Mouse (Mus musculus) hindbrain, embryonic 11.5 days (tissue): ENCODE results near the gene Ppig. TPM values are rescaled to one million over a fixed set of nuclear protein-coding genes. Genes with fewer than 3 reads are reported as not detected.
"Not testable (repeated sequence)": the region's sequence is repeated elsewhere in the genome, so short reads cannot be mapped to it uniquely, and the experiment has no call there.

ENCODE experiments used
- ATAC-seq: fragments of 200-750 bp; cut with Nextera tagmentation; 2 replicates; pipeline ENCODE4 v1.8.0; 2017; ENCODE audit warnings: mild to moderate bottlenecking, moderate TSS enrichment, moderate library complexity; ENCODE audit not compliant: low FRiP score
- DNase-seq: peaks from one replicate; pipeline ENCODE4 v3.0.0-alpha.2; 2015; ENCODE audit warnings: low spot score
- H3K27ac ChIP-seq: fragments of 300-500 bp; sonication (generic); 2 replicates; pipeline ENCODE4 v1.5.1; 2014; ENCODE audit warnings: mild to moderate bottlenecking, low read depth, low read length
- H3K27me3 ChIP-seq: fragments of 300-500 bp; sonication (generic); 2 replicates; pipeline ENCODE4 v1.6.1; 2014; ENCODE audit warnings: mild to moderate bottlenecking, low read length, moderate library complexity, mixed read lengths; ENCODE audit not compliant: control insufficient read depth, insufficient read depth
- H3K36me3 ChIP-seq: fragments of 300-500 bp; sonication (generic); 2 replicates; pipeline ENCODE4 v1.6.1; 2014; ENCODE audit warnings: mild to moderate bottlenecking, low read length, moderate library complexity, mixed read lengths; ENCODE audit not compliant: control insufficient read depth, insufficient read depth
- H3K4me1 ChIP-seq: fragments of 300-500 bp; sonication (generic); replicated peaks from 2 replicates; pipeline ENCODE4 v1.6.1; 2014; ENCODE audit warnings: low read length, mixed read lengths; ENCODE audit not compliant: control insufficient read depth, insufficient read depth
- H3K4me2 ChIP-seq: fragments of 300-500 bp; sonication (generic); replicated peaks from 2 replicates; pipeline ENCODE4 v1.6.1; 2014; ENCODE audit warnings: mild to moderate bottlenecking, low read depth, low read length
- H3K4me3 ChIP-seq: fragments of 300-500 bp; sonication (generic); 2 replicates; pipeline ENCODE4 v1.5.1; 2014; ENCODE audit warnings: low read depth, low read length
- H3K9ac ChIP-seq: fragments of 300-500 bp; sonication (generic); 2 replicates; pipeline ENCODE4 v1.6.1; 2014; ENCODE audit warnings: low read depth, low read length
- H3K9me3 ChIP-seq: fragments of 300-500 bp; sonication (generic); 2 replicates; pipeline ENCODE4 v1.6.1; 2016; ENCODE audit warnings: low read length; ENCODE audit not compliant: control insufficient read depth
- WGBS: fragments of 180-500 bp; shearing (Covaris S2); extraction: QIAGEN DNeasy Blood & Tissue Kit; methylation state at CpG from one replicate; pipeline ENCODE4 v1.1.7; 2014; 5-methylcytosine and 5-hydroxymethylcytosine counted together
- polyA plus RNA-seq: library from polyadenylated mRNA; unstranded; fragments of >200 nt; fragmentation: Nextera tagmentation; extraction: Ambion mirVana; gene quantifications from 2 replicates; pipeline ENCODE4 v1.2.1, GENCODE M21; 2014

Ppig gene
- polyA plus RNA-seq = 139 and 140 TPM in 2 replicates

DNA sequence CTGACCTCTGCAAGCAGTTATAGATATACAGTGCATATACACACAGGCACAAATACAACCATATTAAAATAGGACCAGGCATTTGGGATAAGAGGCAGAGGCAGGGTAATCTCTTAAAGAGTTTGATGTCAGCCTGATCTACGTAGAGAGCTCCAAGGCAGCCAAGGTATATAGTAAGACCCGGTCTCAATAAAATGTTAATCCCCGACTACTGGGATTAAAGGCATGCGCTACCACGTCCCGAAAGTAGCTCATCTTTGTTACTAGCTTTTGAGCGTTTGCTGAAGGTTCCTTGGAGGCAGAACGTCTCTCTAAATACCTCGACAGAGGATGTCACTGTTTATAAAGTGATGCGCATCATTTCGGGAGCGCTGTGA lies at the start of gene Ppig:
Gene Ppig (plus strand): TSS at position 273 of the 377 bp plus-strand sequence.
- ATAC-seq (peak; percentile 52), DNase-seq (no peak)
- 6% methylated on average over 12 of the region's 12 CpGs for WGBS
- Histone ChIP-seq H3K9ac (peak within 1 kb of the TSS; percentile 86), H3K4me3 (peak within 1 kb of the TSS; percentile 96), H3K4me1 (no peaks in the 10 kb centered on the region), H3K36me3 (no peaks in the 10 kb centered on the region), H3K27me3 (no peaks in the 10 kb centered on the region), H3K9me3 (no peaks in the 10 kb centered on the region), H3K27ac (peak within 1 kb of the TSS; percentile 72), H3K4me2 (peak within 1 kb of the TSS; percentile 74)

- WGBS = 77% methylated on average over 5 of the region's 5 CpGs
- no peak for ATAC-seq
These were observed 48.6 kb upstream of the Ppig start for GRCm38 (mm10) chr2:69673723-69674122.

GRCm38 (mm10) chr2:69675266-69675665 lies 47.1 kb upstream of the Ppig start:
- WGBS = 77% methylated on average over 9 of the region's 9 CpGs
- no peak overlapping the region for H3K27ac ChIP-seq
- H3K4me1 ChIP-seq = no peaks in the 10 kb centered on the region
- DNase-seq = no peak
- no peaks in the 10 kb centered on the region for H3K9me3 ChIP-seq
- no peak overlapping the region for H3K9ac ChIP-seq
- ATAC-seq = no peak
- no peak overlapping the region for H3K4me2 ChIP-seq
- no peak overlapping the region for H3K4me3 ChIP-seq
- H3K36me3 ChIP-seq = no peaks in the 10 kb centered on the region
- no peaks in the 10 kb centered on the region for H3K27me3 ChIP-seq

More at GRCm38 (mm10) chr2:69673723-69674122, 48.6 kb upstream of the Ppig start:
- H3K9me3 ChIP-seq = no peaks in the 10 kb centered on the region
- H3K4me1 ChIP-seq = no peaks in the 10 kb centered on the region
- H3K27me3 ChIP-seq = no peaks in the 10 kb centered on the region
- H3K36me3 ChIP-seq = no peaks in the 10 kb centered on the region
- no peak overlapping the region for H3K9ac ChIP-seq
- DNase-seq = no peak
- H3K4me3 ChIP-seq = no peak overlapping the region
- H3K4me2 ChIP-seq = no peak overlapping the region
- H3K27ac ChIP-seq = no peak overlapping the region

GRCm38 (mm10) chr2:69676713-69677112 lies 45.6 kb upstream of the Ppig start:
- H3K36me3 ChIP-seq = no peaks in the 10 kb centered on the region
- no peak for ATAC-seq
- no peaks in the 10 kb centered on the region for H3K9me3 ChIP-seq
- H3K9ac ChIP-seq = no peak overlapping the region
- no peaks in the 10 kb centered on the region for H3K4me1 ChIP-seq
- no peak overlapping the region for H3K4me3 ChIP-seq
- no peaks in the 10 kb centered on the region for H3K27me3 ChIP-seq
- 63% methylated on average over 2 of the region's 2 CpGs for WGBS
- no peak overlapping the region for H3K4me2 ChIP-seq
- no peak for DNase-seq
- no peak overlapping the region for H3K27ac ChIP-seq

DNA sequence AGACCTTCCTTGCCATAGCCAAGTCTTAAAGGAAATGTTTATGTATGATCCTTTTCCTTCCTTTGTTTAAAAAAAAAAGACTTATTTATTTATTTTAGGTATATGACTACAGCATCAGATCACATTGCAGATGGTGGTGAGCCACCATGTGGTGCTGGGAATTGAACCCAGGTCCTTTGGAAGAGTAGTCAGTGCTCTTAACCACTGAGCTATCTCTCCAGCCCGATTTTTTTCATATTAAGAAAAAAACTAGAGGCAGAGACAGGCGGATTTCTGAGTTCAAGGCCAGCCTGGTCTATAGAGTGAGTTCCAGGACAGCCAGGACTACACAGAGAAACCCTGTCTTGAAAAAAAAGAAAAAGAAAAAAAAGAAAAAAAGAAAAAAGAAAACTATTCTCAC lies 45.1 kb upstream of the Ppig start:
- ATAC-seq, H3K27me3 ChIP-seq, H3K4me3 ChIP-seq, H3K27ac ChIP-seq, H3K9ac ChIP-seq, H3K4me2 ChIP-seq, H3K9me3 ChIP-seq, DNase-seq, H3K36me3 ChIP-seq, H3K4me1 ChIP-seq: not testable (repeated sequence)
- WGBS = 93% methylated on average over 2 of the region's 2 CpGs

GRCm38 (mm10) chr2:69679990-69680389 lies 42.4 kb upstream of the Ppig start:
- no peaks in the 10 kb centered on the region for H3K4me1 ChIP-seq
- H3K4me2 ChIP-seq = no peak overlapping the region
- no peak overlapping the region for H3K27ac ChIP-seq
- H3K36me3 ChIP-seq = no peaks in the 10 kb centered on the region
- H3K9ac ChIP-seq = no peak overlapping the region
- ATAC-seq (no peak), DNase-seq (no peak)
- no peaks in the 10 kb centered on the region for H3K9me3 ChIP-seq
- no peaks in the 10 kb centered on the region for H3K27me3 ChIP-seq
- WGBS = 65% methylated on average over 6 of the region's 6 CpGs
- no peak overlapping the region for H3K4me3 ChIP-seq

GRCm38 (mm10) chr2:69681931-69682330 lies 40.4 kb upstream of the Ppig start:
- no peak for DNase-seq
- Histone ChIP-seq H3K4me1 (no peaks in the 10 kb centered on the region), H3K9ac (no peak overlapping the region), H3K4me3 (no peak overlapping the region), H3K27ac (no peak overlapping the region), H3K27me3 (no peaks in the 10 kb centered on the region), H3K9me3 (no peaks in the 10 kb centered on the region), H3K36me3 (no peaks in the 10 kb centered on the region), H3K4me2 (no peak overlapping the region)
- ATAC-seq = no peak
- 97% methylated on average over 4 of the region's 4 CpGs for WGBS

DNA sequence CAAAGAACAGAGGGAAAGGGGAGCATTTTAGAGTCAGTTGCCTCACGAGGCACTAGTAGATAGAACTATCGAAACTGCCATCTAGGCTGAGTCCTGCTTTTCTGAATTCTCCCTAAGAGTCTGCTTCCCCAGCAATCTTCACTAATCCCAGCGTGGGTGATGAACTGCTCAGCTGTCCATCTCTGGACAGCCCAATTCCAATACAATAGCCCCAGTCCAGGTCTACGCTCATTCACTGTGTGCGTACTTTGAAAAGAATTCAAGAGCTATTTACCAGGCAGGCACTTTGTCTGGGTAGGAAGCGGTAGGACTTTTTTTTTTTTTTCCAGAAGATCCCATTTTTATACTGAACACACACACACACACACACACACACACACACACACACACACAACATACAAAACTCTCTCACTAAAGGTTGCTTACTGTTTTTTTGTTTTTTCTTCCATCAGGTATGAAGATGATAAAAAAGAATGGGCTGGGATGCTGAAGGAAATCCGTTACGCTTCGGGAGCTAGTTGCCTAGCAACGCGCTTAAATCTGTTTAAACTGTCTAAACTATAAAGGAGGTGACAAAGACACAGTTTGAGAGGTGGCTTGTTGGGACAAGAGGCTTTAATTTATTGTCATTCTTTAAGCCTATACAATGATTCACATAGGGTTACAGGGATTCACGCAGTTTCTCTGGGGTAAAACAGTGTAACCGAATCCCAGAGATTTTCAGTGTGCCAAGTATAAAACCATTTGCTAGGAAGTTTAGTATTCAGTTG lies 39.1 kb upstream of the Ppig start:
- peak; percentile 46 for DNase-seq

GRCm38 (mm10) chr2:69684488-69684887 lies 37.9 kb upstream of the Ppig start:
- Histone ChIP-seq H3K9ac (no peak overlapping the region), H3K36me3 (no peaks in the 10 kb centered on the region), H3K27me3 (no peaks in the 10 kb centered on the region), H3K4me1 (no peaks in the 10 kb centered on the region), H3K9me3 (no peaks in the 10 kb centered on the region), H3K4me2 (no peak overlapping the region), H3K27ac (no peak overlapping the region), H3K4me3 (no peak overlapping the region)
- ATAC-seq (no peak), DNase-seq (no peak)
- WGBS = 94% methylated on average over 3 of the region's 3 CpGs

More for the DNA sequence above, 39.1 kb upstream of the Ppig start:
- no peaks in the 10 kb centered on the region for H3K9me3 ChIP-seq
- H3K9ac ChIP-seq = no peak overlapping the region
- H3K27ac ChIP-seq = no peak overlapping the region
- peak; percentile 74; the same call in 1 of the 2 replicates for ATAC-seq
- H3K36me3 ChIP-seq = no peaks in the 10 kb centered on the region
- H3K27me3 ChIP-seq = no peaks in the 10 kb centered on the region
- WGBS = 40% methylated on average over 13 of the region's 13 CpGs
- no peaks in the 10 kb centered on the region for H3K4me1 ChIP-seq
- no peak overlapping the region for H3K4me2 ChIP-seq
- no peak overlapping the region for H3K4me3 ChIP-seq
